Mouse (Mus musculus) CD4-positive helper T cell, adult 2 months (primary cell): ENCODE results near the gene Vcan.

Source experiments
- DNase-seq: peaks from one replicate; pipeline ENCODE4 v3.0.0-alpha.2; 2012; ENCODE audit warnings: low read depth, missing footprints, low spot score

The Vcan gene

GRCm38 (mm10) chr13:89726492-89726891, 15.8 kb downstream of the Vcan start:
- no peak for DNase-seq

GRCm38 (mm10) chr13:89720497-89720896, 21.8 kb downstream of the Vcan start:
- DNase-seq: no peak

- DNase-seq: no peak
These were observed 32.7 kb downstream of the Vcan start for GRCm38 (mm10) chr13:89709497-89710201.

- DNase-seq: no peak
These were observed 34.0 kb downstream of the Vcan start for GRCm38 (mm10) chr13:89708151-89708927.

GRCm38 (mm10) chr13:89702395-89702794, 39.9 kb downstream of the Vcan start:
- no peak for DNase-seq

GRCm38 (mm10) chr13:89699998-89700555, 42.2 kb downstream of the Vcan start:
- no peak for DNase-seq

GRCm38 (mm10) chr13:89692597-89692996, 49.7 kb downstream of the Vcan start:
- no peak for DNase-seq

GRCm38 (mm10) chr13:89683490-89683889, 58.8 kb downstream of the Vcan start:
- no peak for DNase-seq

GRCm38 (mm10) chr13:89682254-89682653, 60.1 kb downstream of the Vcan start:
- DNase-seq: no peak

- no peak for DNase-seq
These were observed 62.6 kb downstream of the Vcan start for GRCm38 (mm10) chr13:89679756-89680155.

- DNase-seq: peak; percentile 30
These were observed 71.8 kb downstream of the Vcan start for GRCm38 (mm10) chr13:89670505-89670904.

- no peak for DNase-seq
These were observed 73.1 kb downstream of the Vcan start for GRCm38 (mm10) chr13:89668981-89669880.

- peak; percentile 48 for DNase-seq
These were observed 74.2 kb downstream of the Vcan start for GRCm38 (mm10) chr13:89668069-89668468.

GRCm38 (mm10) chr13:89661688-89662087, 80.6 kb downstream of the Vcan start:
- DNase-seq: no peak

- DNase-seq: no peak
These were observed 85.3 kb downstream of the Vcan start for GRCm38 (mm10) chr13:89657046-89657445.

- DNase-seq: no peak
These were observed 89.0 kb downstream of the Vcan start for GRCm38 (mm10) chr13:89653279-89653678.

- no peak for DNase-seq
These were observed 89.5 kb downstream of the Vcan start for GRCm38 (mm10) chr13:89652773-89653172.

- DNase-seq: no peak
These were observed 96.7 kb downstream of the Vcan start for GRCm38 (mm10) chr13:89645589-89645988.

GRCm38 (mm10) chr13:89637012-89637411, 105.3 kb downstream of the Vcan start:
- no peak for DNase-seq

- peak; percentile 31 for DNase-seq
These were observed 108.1 kb downstream of the Vcan start for GRCm38 (mm10) chr13:89634137-89634683.

- no peak for DNase-seq
These were observed 123.2 kb downstream of the Vcan start for GRCm38 (mm10) chr13:89619064-89619463.
